Mouse (Mus musculus): ENCODE data around the gene Ice1. TPM values are rescaled to one million over a fixed set of nuclear protein-coding genes. Genes with fewer than 3 reads are reported as not detected.

The Ice1 gene
- total and polyA plus RNA-seq, 3 experiments: 24.3 to 30.4 (median 25.7) TPM

GRCm38 (mm10) chr13:70655570-70655969, 18.1 kb upstream of the Ice1 start:
- intact Hi-C loops (cut with DNase I): no loop called here
- Histone ChIP-seq H3K79me2 (replicated peaks; ENCODE audit: control insufficient read depth, insufficient read depth, low read length) (no peaks in the 10 kb centered on the region), H3K36me3 (ENCODE audit: control insufficient read depth, insufficient read depth, low read length) (no peaks in the 10 kb centered on the region), H3K27ac (no peak overlapping the region), H3K4me3 (no peak overlapping the region), H3K4me1 (ENCODE audit: control insufficient read depth, insufficient read depth, low read length) (peaks cover 9% of the 10 kb centered on the region), H3K27me3 (ENCODE audit: control insufficient read depth, insufficient read depth, low read length) (no peaks in the 10 kb centered on the region), H3K9ac (ENCODE audit: low read depth, low read length) (no peak overlapping the region)
- 74% methylated on average over 12 of the region's 12 CpGs for WGBS
- no peak for TF ChIP-seq CTCF (IDR thresholded peaks at IDR 0.05)
- TF ChIP-seq EP300 (IDR thresholded peaks at IDR 0.05; ENCODE audit: insufficient read depth, low read depth, low read length): no peak
- TF ChIP-seq POLR2A (IDR thresholded peaks at IDR 0.05; ENCODE audit: insufficient read depth, low read depth, low read length): no peak
- DNase-seq: no peak

DNA sequence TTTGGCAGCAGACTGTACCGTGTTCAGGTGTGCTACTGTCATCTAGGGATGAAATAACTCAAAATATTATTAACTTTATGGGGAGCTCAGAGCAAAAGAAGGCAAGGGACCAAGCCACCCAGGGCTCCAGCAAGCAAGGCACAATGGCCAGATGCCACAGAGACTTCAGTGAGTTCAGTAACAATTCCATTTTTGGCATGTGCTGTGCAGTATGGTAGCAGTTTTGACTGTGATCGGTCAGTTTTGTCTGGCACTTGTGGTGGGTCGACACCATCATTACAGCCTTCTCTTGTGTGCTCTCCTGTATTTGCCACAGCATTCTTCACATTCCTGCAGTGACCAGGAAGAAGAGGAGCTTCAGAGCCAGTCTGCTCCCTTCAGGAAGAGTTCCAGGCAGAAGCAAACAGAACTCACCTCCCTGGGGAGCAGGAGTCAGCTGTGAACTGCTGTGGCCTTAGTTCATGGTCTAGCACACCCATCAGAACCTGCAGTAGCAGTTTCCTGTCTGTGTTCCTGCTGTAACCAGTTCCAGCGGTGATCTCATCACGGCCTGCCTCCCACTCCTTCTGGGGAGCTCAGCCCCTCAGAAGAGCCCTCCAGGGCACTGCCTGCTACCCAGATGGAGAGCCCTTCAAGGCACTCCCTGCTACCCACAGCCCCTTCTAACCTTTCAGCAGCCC, 16.8 kb upstream of the Ice1 start:
- intact Hi-C loops (cut with DNase I): no loop called here
- DNase-seq: peak; percentile 58 to 75
- WGBS: 20% methylated on average over 5 of the region's 5 CpGs
- peak overlapping the region; percentile 77 for H3K27ac ChIP-seq
- H3K36me3 ChIP-seq (ENCODE audit: control insufficient read depth, insufficient read depth, low read length): no peaks in the 10 kb centered on the region
- H3K79me2 ChIP-seq (replicated peaks; ENCODE audit: control insufficient read depth, insufficient read depth, low read length): no peaks in the 10 kb centered on the region
- TF ChIP-seq EP300 (IDR thresholded peaks at IDR 0.05; ENCODE audit: insufficient read depth, low read depth, low read length) (peak; percentile 68; the same call in 1 of the 2 replicates), POLR2A (IDR thresholded peaks at IDR 0.05; ENCODE audit: insufficient read depth, low read depth, low read length) (no peak)
- no peak overlapping the region for H3K4me3 ChIP-seq
- H3K27me3 ChIP-seq (ENCODE audit: control insufficient read depth, insufficient read depth, low read length): no peaks in the 10 kb centered on the region
- H3K4me1 ChIP-seq (ENCODE audit: control insufficient read depth, insufficient read depth, low read length): peaks cover 15% of the 10 kb centered on the region
- no peak overlapping the region for H3K9ac ChIP-seq (ENCODE audit: low read depth, low read length)

DNA sequence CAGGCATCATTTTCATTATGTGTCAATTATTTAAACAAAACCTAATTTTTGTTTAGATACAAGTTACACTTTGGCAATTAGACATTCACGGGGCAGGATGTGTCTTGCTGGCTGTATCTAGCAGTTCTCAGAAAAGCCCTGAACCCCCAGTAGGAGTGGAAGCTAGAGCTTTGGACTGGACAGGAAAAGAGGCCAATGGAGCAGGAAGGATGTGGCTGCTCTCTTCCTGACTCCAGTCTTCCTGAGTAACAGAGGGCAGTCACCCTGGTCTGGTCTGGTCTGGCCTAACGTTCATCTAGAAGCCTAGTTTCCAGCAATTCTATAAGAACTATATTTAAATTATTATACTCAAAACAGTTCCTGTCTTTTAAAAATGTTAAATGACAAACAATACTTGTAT, 16.0 kb upstream of the Ice1 start:
- H3K9ac ChIP-seq (ENCODE audit: low read depth, low read length): no peak overlapping the region
- no peaks in the 10 kb centered on the region for H3K27me3 ChIP-seq (ENCODE audit: control insufficient read depth, insufficient read depth, low read length)
- TF ChIP-seq CTCF (IDR thresholded peaks at IDR 0.05) (no peak), EP300 (IDR thresholded peaks at IDR 0.05; ENCODE audit: insufficient read depth, low read depth, low read length) (no peak), POLR2A (IDR thresholded peaks at IDR 0.05; ENCODE audit: insufficient read depth, low read depth, low read length) (no peak)
- H3K36me3 ChIP-seq (ENCODE audit: control insufficient read depth, insufficient read depth, low read length): no peaks in the 10 kb centered on the region
- no peak for DNase-seq
- H3K4me1 ChIP-seq (ENCODE audit: control insufficient read depth, insufficient read depth, low read length): peaks cover 15% of the 10 kb centered on the region
- 51% methylated on average over 2 of the region's 2 CpGs for WGBS
- intact Hi-C loops (cut with DNase I): no loop called here
- H3K27ac ChIP-seq: peak overlapping the region; percentile 77
- H3K79me2 ChIP-seq (replicated peaks; ENCODE audit: control insufficient read depth, insufficient read depth, low read length): no peaks in the 10 kb centered on the region
- no peak overlapping the region for H3K4me3 ChIP-seq

DNA sequence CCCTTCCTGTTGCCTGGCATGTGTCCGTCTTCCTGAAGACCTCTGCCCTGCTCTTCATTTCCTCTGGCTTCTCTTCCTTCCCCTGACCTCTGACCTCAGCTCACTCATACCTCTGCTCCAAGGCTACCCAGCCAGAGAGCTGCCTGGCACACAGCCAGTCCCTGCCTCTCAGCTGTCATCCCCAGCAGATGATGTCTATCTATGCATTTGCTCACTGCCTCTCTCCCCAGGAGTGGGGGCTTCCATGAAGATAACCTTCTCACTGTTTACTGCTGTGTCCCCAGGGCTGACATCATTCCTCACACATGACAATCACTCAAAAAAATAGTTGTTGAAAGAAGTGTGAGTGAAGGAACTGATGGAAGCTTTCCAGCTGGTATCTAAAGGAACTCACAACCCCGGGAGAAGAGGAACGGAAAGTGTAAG, 12.6 kb upstream of the Ice1 start:
- 23% methylated on average over 3 of the region's 3 CpGs for WGBS
- H3K9ac ChIP-seq (ENCODE audit: low read depth, low read length): no peak overlapping the region
- peaks cover 15% of the 10 kb centered on the region for H3K4me1 ChIP-seq (ENCODE audit: control insufficient read depth, insufficient read depth, low read length)
- H3K27ac ChIP-seq: no peak overlapping the region
- H3K79me2 ChIP-seq (replicated peaks; ENCODE audit: control insufficient read depth, insufficient read depth, low read length): no peaks in the 10 kb centered on the region
- intact Hi-C loops (cut with DNase I): no loop called here
- H3K27me3 ChIP-seq (ENCODE audit: control insufficient read depth, insufficient read depth, low read length): no peaks in the 10 kb centered on the region
- DNase-seq: peak in 1 of 2 experiments; percentile 29
- no peak overlapping the region for H3K4me3 ChIP-seq
- TF ChIP-seq CTCF (IDR thresholded peaks at IDR 0.05) (no peak), POLR2A (IDR thresholded peaks at IDR 0.05; ENCODE audit: insufficient read depth, low read depth, low read length) (no peak), EP300 (IDR thresholded peaks at IDR 0.05; ENCODE audit: insufficient read depth, low read depth, low read length) (no peak)
- no peaks in the 10 kb centered on the region for H3K36me3 ChIP-seq (ENCODE audit: control insufficient read depth, insufficient read depth, low read length)

DNA sequence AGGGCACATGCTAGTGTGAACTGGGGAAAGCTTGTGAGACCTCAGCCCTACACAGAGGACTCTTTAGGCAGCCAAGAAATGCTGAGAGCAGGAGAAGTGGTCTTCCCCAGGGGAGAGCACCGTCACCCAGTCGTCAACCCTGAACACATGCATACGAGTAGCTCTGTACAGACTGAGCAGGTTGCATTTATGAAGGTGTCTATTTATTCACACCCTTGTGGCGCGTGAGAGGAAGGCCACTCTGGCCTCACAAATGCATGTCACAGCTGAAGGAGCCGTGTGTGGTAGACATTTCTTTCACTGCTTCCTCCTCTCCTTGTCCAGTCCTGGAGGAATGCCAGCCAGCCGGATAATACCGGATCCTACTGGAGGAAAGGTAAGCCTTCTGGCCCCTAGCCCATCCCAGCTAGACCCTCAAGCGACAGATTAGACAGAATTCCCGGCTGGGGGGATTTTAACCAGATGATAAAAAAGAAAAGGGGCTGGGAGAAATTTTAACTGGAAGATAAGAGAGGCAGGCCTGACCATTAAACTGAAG, 8.6 kb upstream of the Ice1 start:
- Histone ChIP-seq H3K79me2 (replicated peaks; ENCODE audit: control insufficient read depth, insufficient read depth, low read length) (no peaks in the 10 kb centered on the region), H3K9ac (ENCODE audit: low read depth, low read length) (no peak overlapping the region), H3K4me3 (no peak overlapping the region), H3K27ac (no peak overlapping the region), H3K27me3 (ENCODE audit: control insufficient read depth, insufficient read depth, low read length) (no peaks in the 10 kb centered on the region), H3K36me3 (ENCODE audit: control insufficient read depth, insufficient read depth, low read length) (no peaks in the 10 kb centered on the region), H3K4me1 (ENCODE audit: control insufficient read depth, insufficient read depth, low read length) (peaks cover 6% of the 10 kb centered on the region)
- WGBS: 28% methylated on average over 10 of the region's 10 CpGs
- intact Hi-C loops (cut with DNase I): no loop called here
- TF ChIP-seq POLR2A (IDR thresholded peaks at IDR 0.05; ENCODE audit: insufficient read depth, low read depth, low read length) (no peak), CTCF (IDR thresholded peaks at IDR 0.05) (no peak), EP300 (IDR thresholded peaks at IDR 0.05; ENCODE audit: insufficient read depth, low read depth, low read length) (no peak)
- DNase-seq: no peak

GRCm38 (mm10) chr13:70644083-70644462, 6.6 kb upstream of the Ice1 start:
- H3K9ac ChIP-seq (ENCODE audit: low read depth, low read length): no peak overlapping the region
- H3K4me3 ChIP-seq: no peak overlapping the region
- no peaks in the 10 kb centered on the region for H3K27me3 ChIP-seq (ENCODE audit: control insufficient read depth, insufficient read depth, low read length)
- 37% methylated on average over 3 of the region's 3 CpGs for WGBS
- intact Hi-C loops (cut with DNase I): no loop called here
- DNase-seq: no peak
- no peak for TF ChIP-seq EP300 (IDR thresholded peaks at IDR 0.05; ENCODE audit: insufficient read depth, low read depth, low read length)
- TF ChIP-seq POLR2A (IDR thresholded peaks at IDR 0.05; ENCODE audit: insufficient read depth, low read depth, low read length): no peak
- TF ChIP-seq CTCF (IDR thresholded peaks at IDR 0.05): no peak
- no peaks in the 10 kb centered on the region; the same call in none of the 2 replicates for H3K4me1 ChIP-seq (ENCODE audit: control insufficient read depth, insufficient read depth, low read length)
- H3K27ac ChIP-seq: no peak overlapping the region
- H3K79me2 ChIP-seq (replicated peaks; ENCODE audit: control insufficient read depth, insufficient read depth, low read length): no peaks in the 10 kb centered on the region
- no peaks in the 10 kb centered on the region for H3K36me3 ChIP-seq (ENCODE audit: control insufficient read depth, insufficient read depth, low read length)
